Mouse (Mus musculus) heart, embryonic 12.5 days (tissue): ENCODE results near the gene Rab20. TPM values are rescaled to one million over a fixed set of nuclear protein-coding genes. Genes with fewer than 3 reads are reported as not detected.

Experiments
- ATAC-seq: fragments of 200-750 bp; cut with Nextera tagmentation; 2 replicates; pipeline ENCODE4 v1.8.0; 2017; ENCODE audit warnings: moderate TSS enrichment, moderate library complexity; ENCODE audit not compliant: insufficient number of reproducible peaks, low FRiP score
- H3K27ac ChIP-seq: fragments of 300-500 bp; sonication (generic); 2 replicates; pipeline ENCODE4 v1.5.1; 2016; ENCODE audit warnings: mild to moderate bottlenecking, moderate library complexity; ENCODE audit not compliant: poor library complexity, severe bottlenecking
- H3K27me3 ChIP-seq: fragments of 300-500 bp; sonication (generic); replicated peaks from 2 replicates; pipeline ENCODE4 v1.6.1; 2016; ENCODE audit warnings: mild to moderate bottlenecking, moderate library complexity
- H3K36me3 ChIP-seq: fragments of 300-500 bp; sonication (generic); 2 replicates; pipeline ENCODE4 v1.6.1; 2016; ENCODE audit warnings: mild to moderate bottlenecking, moderate library complexity
- H3K4me1 ChIP-seq: fragments of 300-500 bp; sonication (generic); replicated peaks from 2 replicates; pipeline ENCODE4 v1.6.1; 2016; ENCODE audit warnings: mild to moderate bottlenecking
- H3K4me2 ChIP-seq: fragments of 300-500 bp; sonication (generic); 2 replicates; pipeline ENCODE4 v1.6.1; 2016; ENCODE audit warnings: mild to moderate bottlenecking, moderate library complexity
- H3K4me3 ChIP-seq: fragments of 300-500 bp; sonication (generic); 2 replicates; pipeline ENCODE4 v1.5.1; 2016; ENCODE audit warnings: mild to moderate bottlenecking
- H3K9ac ChIP-seq: fragments of 300-500 bp; sonication (generic); 2 replicates; pipeline ENCODE4 v1.6.1; 2016; ENCODE audit warnings: mild to moderate bottlenecking, moderate library complexity
- H3K9me3 ChIP-seq: fragments of 300-500 bp; sonication (generic); replicated peaks from 2 replicates; pipeline ENCODE4 v1.6.1; 2016; ENCODE audit warnings: mild to moderate bottlenecking, moderate library complexity
- WGBS: fragments of 180-500 bp; shearing (Covaris S2); methylation state at CpG from one replicate; pipeline ENCODE4 v1.1.7; 2016; 5-methylcytosine and 5-hydroxymethylcytosine counted together
- polyA plus RNA-seq: library from polyadenylated mRNA; unstranded; fragments of >200 nt; fragmentation: Nextera tagmentation; extraction: Ambion mirVana; gene quantifications from 2 replicates; pipeline ENCODE4 v1.2.1, GENCODE M21; 2016

Gene Rab20
- 20.2 and 23.5 TPM in 2 replicates for polyA plus RNA-seq

DNA sequence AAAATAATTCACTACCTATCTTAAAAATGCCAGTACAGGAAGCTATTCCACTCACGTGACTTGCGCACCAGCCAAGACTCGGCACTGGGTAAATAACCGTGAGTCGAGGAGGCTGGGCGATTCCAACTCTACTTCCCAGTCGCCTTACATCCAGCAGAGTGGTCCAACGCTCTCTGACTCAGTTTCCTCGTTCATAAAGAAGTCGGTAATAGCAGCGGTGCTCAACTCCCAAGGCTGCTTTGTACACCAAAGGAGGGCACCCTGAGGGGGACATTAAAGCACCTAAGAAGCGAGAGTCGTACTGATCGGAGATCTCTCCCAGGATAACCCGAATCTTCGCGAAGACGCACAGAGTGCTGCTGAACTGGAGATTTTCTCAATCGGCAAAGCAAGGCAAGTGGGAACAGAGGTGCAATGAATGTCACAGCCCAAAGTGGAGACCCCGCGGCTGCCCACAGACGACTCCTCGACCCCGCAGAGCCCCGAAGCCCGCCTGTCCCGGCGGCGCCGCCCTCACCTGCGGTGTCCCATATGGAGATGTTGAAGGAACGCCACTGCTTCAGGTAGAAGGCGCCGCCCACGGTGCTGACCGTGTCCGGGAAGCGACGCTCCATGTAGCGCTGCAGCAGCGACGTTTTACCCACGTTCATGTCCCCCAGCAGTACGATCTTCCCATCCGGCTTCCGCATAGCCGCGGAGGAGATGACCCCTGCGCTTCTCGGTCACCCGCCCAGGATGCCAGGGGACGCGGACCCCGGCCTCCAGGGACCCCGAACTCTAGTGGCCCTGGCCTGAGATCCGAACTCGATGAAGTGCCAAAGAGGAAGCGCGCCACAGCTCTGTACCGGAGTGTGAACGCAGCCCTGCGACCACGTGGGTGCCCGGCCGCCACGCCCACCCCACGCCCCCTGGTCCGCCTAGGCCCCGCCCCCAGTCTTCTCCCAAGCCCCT lies at the start of gene Rab20:
Gene Rab20 (minus strand): TSS at position 900 of the 951 bp plus-strand sequence.
- H3K9ac ChIP-seq = peak within 1 kb of the TSS; percentile 80

DNA sequence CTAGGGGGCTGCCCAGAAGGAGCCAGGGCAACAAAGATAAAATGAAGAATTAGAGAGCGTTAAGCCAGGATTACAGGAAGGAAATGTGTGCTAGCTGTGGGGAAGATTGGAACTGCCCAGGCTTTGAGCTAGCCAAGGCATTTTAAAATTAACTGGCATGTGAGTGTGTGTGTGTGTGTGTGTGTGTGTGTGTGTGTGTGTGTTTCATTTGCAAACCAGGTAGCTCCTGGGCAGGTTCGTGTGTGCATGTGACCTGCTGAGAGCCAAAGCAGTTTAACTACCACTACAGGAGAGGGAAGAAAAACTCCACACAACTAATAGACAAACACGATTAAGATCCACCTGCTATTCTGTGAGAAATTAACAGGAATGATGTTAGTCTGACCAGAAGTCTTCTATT lies 44.8 kb upstream of the Rab20 start:
- no peak overlapping the region for H3K4me3 ChIP-seq
- 71% methylated on average over 3 of the region's 3 CpGs for WGBS
- peaks cover 51% of the 10 kb centered on the region for H3K36me3 ChIP-seq
- H3K4me1 ChIP-seq = no peaks in the 10 kb centered on the region
- no peak overlapping the region for H3K27ac ChIP-seq
- no peaks in the 10 kb centered on the region for H3K27me3 ChIP-seq
- no peak for ATAC-seq
- H3K4me2 ChIP-seq = no peak overlapping the region
- no peaks in the 10 kb centered on the region for H3K9me3 ChIP-seq
- H3K9ac ChIP-seq = no peak overlapping the region

More for the DNA sequence above, at the start of gene Rab20:
- Histone ChIP-seq H3K4me3 (peak within 1 kb of the TSS; percentile 78), H3K27me3 (peaks cover 28% of the 10 kb centered on the region), H3K4me2 (peak within 1 kb of the TSS; percentile 98), H3K4me1 (peaks cover 57% of the 10 kb centered on the region), H3K36me3 (no peaks in the 10 kb centered on the region), H3K9me3 (no peaks in the 10 kb centered on the region), H3K27ac (peak within 1 kb of the TSS; percentile 91)
- ATAC-seq = peak; percentile 73
- WGBS = under 1% methylated on average over 69 of the region's 69 CpGs

DNA sequence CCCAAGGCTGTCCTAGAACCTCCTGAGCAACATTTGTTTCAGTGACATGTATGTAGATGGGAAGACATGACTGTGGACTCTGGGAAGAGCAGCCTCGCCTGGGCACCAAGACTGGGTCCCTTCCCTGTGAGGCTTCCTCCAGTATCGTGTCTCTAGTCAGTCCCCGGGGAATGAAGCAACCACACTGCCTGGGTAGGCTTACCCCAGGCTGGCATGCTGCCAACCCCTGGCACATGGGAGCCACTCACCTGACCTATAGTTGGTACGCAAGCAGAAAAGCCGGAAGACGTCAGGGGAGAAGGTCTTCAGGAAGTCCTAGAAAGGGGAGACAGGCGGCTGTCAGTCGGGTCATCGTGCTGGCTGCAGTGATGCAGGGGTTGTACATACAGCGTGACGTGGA lies 40.2 kb upstream of the Rab20 start:
- Histone ChIP-seq H3K4me2 (no peak overlapping the region), H3K4me3 (no peak overlapping the region), H3K36me3 (peaks cover 70% of the 10 kb centered on the region), H3K9ac (no peak overlapping the region), H3K27ac (no peak overlapping the region), H3K9me3 (no peaks in the 10 kb centered on the region), H3K4me1 (no peaks in the 10 kb centered on the region), H3K27me3 (no peaks in the 10 kb centered on the region)
- ATAC-seq = no peak
- WGBS = 91% methylated on average over 11 of the region's 11 CpGs

DNA sequence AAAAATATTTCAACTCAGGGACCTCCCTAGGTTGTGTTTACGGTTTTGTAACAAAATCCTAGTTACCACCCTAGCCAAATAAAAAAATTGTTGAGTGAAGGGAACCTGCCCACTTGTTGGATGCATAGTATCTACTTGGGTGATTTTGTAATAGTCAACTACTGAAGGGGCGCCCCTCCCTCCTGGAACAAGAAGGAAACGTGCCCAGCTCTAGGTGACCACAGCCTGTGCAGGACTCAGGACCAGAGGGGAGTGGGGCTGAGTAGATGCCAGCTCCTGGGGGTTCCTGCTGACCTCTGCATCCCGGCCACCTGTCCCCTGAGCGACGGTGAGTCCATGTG lies 39.5 kb upstream of the Rab20 start:
- no peaks in the 10 kb centered on the region for H3K9me3 ChIP-seq
- H3K36me3 ChIP-seq = peaks cover 76% of the 10 kb centered on the region
- no peaks in the 10 kb centered on the region for H3K27me3 ChIP-seq
- no peak overlapping the region for H3K9ac ChIP-seq
- WGBS = 85% methylated on average over 6 of the region's 6 CpGs
- H3K4me1 ChIP-seq = no peaks in the 10 kb centered on the region
- no peak overlapping the region for H3K4me2 ChIP-seq
- ATAC-seq = no peak
- H3K27ac ChIP-seq = no peak overlapping the region
- no peak overlapping the region for H3K4me3 ChIP-seq

DNA sequence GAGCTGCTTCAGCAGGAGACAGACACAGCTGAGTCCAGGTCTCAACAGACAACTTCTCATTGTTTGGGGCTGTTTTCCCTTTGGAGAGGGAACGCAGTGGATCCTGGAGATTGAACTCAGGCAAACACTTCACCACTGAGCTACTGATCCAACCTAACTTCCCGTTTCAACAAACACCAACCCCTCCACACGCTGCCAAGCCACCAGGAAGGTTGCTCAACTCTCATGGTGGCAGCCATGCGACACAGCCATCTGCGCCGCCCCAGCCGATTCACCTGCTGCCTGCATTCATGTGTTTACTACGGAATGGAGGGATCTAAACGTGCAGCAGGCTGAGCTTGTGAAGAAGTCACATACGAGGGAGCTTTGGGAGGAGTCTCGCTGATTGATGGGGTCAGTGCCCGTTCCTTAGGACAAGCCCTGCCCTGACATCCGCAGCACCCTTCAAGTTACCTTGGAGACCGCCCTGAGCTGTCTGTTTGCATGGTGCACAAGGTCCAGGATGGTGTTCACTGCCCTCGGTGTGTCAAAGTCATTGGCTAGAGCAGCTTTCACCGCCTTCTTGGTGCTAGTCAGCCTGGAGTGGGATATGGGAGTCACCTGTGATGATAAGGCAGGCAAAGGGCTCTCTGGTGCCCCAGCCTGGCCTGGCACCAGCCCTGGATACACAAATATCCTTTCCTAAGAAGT lies 39.0 kb upstream of the Rab20 start:
- no peaks in the 10 kb centered on the region for H3K27me3 ChIP-seq
- no peak overlapping the region for H3K4me2 ChIP-seq
- no peak overlapping the region for H3K4me3 ChIP-seq
- H3K4me1 ChIP-seq = no peaks in the 10 kb centered on the region
- no peak overlapping the region for H3K9ac ChIP-seq
- no peak overlapping the region for H3K27ac ChIP-seq
- no peak for ATAC-seq
- H3K36me3 ChIP-seq = peaks cover 82% of the 10 kb centered on the region
- WGBS = 80% methylated on average over 16 of the region's 16 CpGs
- no peaks in the 10 kb centered on the region for H3K9me3 ChIP-seq

DNA sequence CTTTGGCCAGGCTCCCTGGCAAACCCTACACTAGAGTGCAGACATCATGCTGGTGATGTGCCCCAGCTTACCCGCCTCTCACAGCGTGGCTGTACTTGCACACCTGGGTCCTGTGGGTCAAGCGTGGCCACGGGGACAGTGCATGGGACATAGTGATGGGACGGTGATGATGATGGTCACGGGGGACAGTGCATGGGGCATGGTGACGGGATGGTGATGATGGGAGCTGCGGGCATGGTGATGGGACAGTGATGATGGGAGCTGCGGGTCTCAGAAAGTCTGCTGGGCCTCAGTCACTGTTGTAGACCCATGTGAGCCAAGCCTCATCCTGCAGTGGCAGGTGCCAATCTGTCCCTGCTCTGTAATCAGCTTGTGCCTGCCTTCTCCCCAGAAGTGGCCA lies 37.8 kb upstream of the Rab20 start:
- Histone ChIP-seq H3K9ac (no peak overlapping the region), H3K4me2 (no peak overlapping the region), H3K27ac (no peak overlapping the region), H3K4me1 (no peaks in the 10 kb centered on the region), H3K27me3 (no peaks in the 10 kb centered on the region), H3K36me3 (peaks cover 84% of the 10 kb centered on the region), H3K9me3 (no peaks in the 10 kb centered on the region), H3K4me3 (no peak overlapping the region)
- ATAC-seq = no peak
- WGBS = 93% methylated on average over 9 of the region's 9 CpGs

DNA sequence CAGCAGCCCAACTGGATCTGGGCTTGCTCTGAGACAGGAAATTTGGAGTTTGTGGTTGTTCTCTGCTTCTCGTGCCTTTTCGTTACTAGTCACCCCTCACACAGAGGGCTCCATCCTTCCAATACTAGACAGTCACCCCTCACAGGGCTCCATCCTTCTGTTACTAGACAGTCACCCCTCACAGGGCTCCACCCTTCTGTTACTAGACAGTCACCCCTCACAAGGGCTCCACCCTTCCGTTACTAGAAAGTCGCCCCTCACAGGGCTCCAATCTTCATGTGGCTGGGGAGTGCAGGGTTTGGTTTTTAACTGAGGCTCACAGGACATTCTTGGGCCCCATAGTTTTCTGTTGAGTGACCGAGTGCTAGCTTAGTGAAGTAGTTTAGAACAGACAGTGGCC lies 34.7 kb upstream of the Rab20 start:
- Histone ChIP-seq H3K27ac (no peak overlapping the region), H3K9me3 (no peaks in the 10 kb centered on the region), H3K36me3 (peaks cover 95% of the 10 kb centered on the region), H3K4me2 (no peak overlapping the region), H3K4me1 (0 out of 2 replicates have a peak, but pooled peaks cover 4% of the 10 kb centered on the region), H3K9ac (no peak overlapping the region), H3K4me3 (no peak overlapping the region), H3K27me3 (no peaks in the 10 kb centered on the region)
- WGBS = 90% methylated on average over 5 of the region's 5 CpGs
- ATAC-seq = no peak; the same call in 1 of the 2 replicates

DNA sequence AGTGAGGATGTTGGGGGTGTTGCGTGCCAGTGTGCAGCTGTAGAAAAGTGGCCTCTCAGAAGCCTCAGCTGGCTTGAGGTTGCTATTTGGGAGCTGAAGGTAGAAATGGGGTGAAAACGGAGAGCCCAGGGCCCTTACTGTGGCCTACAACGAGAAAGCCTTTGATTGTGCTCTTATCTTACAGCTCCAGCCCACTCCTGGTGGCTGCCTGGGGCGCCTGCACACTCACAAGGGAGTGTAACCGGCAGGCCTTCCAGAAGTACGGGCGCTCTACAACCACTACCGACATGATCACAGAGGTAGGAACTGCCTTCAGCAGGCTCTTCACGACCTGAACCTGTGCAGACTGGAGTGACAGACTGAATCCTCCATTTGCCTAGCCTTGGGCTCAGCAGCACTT lies 34.2 kb upstream of the Rab20 start:
- Histone ChIP-seq H3K27me3 (no peaks in the 10 kb centered on the region), H3K4me2 (no peak overlapping the region), H3K9me3 (no peaks in the 10 kb centered on the region), H3K4me1 (0 out of 2 replicates have a peak, but pooled peaks cover 4% of the 10 kb centered on the region), H3K27ac (no peak overlapping the region), H3K36me3 (peaks cover 96% of the 10 kb centered on the region), H3K4me3 (no peak overlapping the region), H3K9ac (no peak overlapping the region)
- ATAC-seq = no peak
- WGBS = 74% methylated on average over 9 of the region's 9 CpGs

DNA sequence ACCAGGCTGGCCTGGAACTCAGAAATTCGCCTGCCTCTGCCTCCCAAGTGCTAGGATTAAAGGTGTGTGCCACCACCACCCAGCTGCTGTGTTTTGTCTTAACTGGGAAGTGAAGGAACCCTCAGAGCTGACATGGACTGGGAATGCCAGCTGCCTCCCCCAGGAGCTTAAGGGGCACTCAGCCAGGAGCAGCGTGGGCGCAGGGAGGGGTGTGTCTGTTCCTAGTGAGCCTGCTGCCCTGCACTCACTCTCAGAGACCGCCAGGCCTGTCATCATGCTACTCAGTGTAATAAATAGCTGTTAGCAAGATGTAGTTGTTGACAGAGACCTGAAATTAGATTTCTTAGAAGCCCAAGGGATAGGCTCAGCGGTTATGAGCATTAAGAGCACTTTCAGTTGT lies 32.5 kb upstream of the Rab20 start:
- no peak overlapping the region for H3K4me3 ChIP-seq
- no peak overlapping the region for H3K27ac ChIP-seq
- WGBS = 73% methylated on average over 5 of the region's 5 CpGs
- no peak overlapping the region for H3K4me2 ChIP-seq
- H3K36me3 ChIP-seq = peaks cover 96% of the 10 kb centered on the region
- H3K9me3 ChIP-seq = no peaks in the 10 kb centered on the region
- H3K27me3 ChIP-seq = no peaks in the 10 kb centered on the region
- ATAC-seq = no peak
- 0 out of 2 replicates have a peak, but pooled peaks cover 4% of the 10 kb centered on the region for H3K4me1 ChIP-seq
- H3K9ac ChIP-seq = no peak overlapping the region; the same call in 1 of the 2 replicates

DNA sequence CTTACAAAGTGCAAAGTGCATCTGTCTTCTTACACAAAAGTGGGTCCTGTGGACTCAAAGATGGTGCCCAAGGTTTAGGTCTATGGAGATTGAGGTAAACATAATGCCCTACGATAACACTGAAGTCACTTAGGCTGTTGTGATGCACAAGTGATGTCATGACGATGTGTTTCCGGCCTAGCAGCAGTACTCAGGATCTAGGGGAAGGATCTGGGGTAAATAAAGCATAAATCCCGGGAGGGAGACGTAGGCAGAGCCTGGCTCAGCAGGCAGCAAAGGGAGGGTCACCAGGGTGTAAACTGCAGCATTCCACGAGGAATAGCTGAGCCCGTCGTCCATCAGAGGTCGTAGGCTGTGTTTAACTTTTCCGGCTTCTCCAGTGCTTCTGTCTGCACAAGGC lies 30.4 kb upstream of the Rab20 start:
- no peak overlapping the region for H3K9ac ChIP-seq
- H3K36me3 ChIP-seq = peaks cover 97% of the 10 kb centered on the region
- H3K27me3 ChIP-seq = no peaks in the 10 kb centered on the region
- no peak overlapping the region for H3K4me2 ChIP-seq
- H3K4me3 ChIP-seq = no peak overlapping the region
- 87% methylated on average over 10 of the region's 10 CpGs for WGBS
- no peak overlapping the region for H3K27ac ChIP-seq
- 0 out of 2 replicates have a peak, but pooled peaks cover 4% of the 10 kb centered on the region for H3K4me1 ChIP-seq
- H3K9me3 ChIP-seq = no peaks in the 10 kb centered on the region
- ATAC-seq = no peak

DNA sequence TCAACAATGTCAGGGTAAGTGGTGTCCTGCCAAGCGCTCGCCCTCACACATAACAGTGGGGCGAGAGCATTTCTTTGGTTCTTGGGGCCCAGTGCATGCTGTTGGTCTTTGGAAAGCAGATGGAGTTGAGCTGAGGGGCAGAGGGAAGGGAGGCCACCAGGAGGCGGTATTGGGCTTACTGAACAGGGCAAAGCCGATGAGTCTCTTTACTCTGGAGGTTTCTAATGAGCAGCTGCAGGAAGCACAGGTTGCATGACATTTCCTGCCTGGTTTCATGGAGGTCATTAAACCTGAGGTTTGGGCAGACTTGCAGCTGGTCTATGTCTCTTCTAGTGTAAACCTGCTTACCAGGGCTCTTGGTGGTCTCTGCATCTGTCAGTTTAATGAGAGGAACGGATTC lies 28.3 kb upstream of the Rab20 start:
- Histone ChIP-seq H3K4me2 (no peak overlapping the region), H3K9ac (no peak overlapping the region), H3K9me3 (no peaks in the 10 kb centered on the region), H3K27me3 (no peaks in the 10 kb centered on the region), H3K36me3 (peaks cover 95% of the 10 kb centered on the region), H3K27ac (no peak overlapping the region), H3K4me1 (0 out of 2 replicates have a peak, but pooled peaks cover 4% of the 10 kb centered on the region), H3K4me3 (no peak overlapping the region)
- 78% methylated on average over 6 of the region's 6 CpGs for WGBS
- no peak for ATAC-seq
